Mouse (Mus musculus): Measurements from ENCODE around the gene Rab42.

Rab42 gene

DNA sequence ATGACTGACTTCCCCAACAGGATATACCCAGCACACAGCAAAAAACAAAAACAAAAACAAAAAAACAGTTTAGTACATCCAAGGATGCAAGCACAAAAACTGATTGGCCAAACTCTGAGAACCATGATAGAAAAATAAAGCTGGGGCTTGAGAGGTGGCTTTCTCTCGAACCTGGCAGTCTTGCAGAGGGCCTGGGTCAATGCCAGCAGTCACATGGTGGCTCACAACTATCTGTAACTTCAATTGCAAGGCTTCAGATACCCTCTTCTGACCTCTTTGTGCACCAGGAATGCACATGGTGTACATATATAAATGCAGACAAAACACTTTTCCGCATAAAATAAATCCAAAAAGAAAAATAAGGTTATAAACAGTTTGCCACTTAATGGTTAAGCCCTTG lies 30.0 kb downstream of the Rab42 start:
- DNase-seq (ENCODE audit: low read depth, low spot score), result peak; percentile 45

DNA sequence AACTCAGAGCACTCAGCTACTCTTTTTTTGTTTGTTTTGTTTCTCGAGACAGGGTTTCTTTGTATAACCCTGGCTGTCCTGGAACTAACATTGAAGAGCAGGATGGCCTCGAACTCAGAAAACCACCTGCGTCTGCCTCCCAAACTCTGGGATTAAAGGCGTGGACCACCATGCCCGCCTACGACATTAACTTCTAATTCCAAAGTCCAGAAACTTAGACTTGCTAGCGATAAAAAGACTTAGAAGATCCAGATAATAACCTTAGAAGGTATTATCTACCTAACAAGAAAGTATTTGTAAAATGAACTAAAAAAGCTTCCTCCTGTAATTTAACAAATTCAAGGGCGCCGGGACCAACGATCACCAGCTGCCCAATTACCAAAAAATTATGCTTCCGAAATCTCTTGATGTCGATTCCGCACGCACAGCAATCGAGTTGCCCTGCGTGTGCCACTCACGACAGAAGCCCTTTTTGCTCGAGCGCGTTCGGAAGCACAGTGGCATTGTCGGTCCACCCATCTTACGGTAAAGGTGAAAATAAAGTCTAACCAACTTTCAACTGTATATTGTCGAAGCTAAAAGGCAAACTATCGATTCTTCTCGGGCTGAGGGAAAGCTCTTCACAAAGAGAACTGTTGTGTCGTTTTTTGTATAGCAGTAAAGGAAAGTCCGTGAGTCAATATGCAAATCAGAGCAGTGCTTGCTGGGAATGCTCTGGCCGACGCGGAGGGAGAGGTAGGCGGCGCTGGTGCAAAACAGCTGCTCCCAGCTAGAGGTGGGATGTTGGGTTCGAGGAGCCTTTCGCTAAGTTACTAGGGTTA lies 33.2 kb downstream of the Rab42 start:
- peak; percentile 97 for DNase-seq (ENCODE audit: low read depth, low spot score)

DNA sequence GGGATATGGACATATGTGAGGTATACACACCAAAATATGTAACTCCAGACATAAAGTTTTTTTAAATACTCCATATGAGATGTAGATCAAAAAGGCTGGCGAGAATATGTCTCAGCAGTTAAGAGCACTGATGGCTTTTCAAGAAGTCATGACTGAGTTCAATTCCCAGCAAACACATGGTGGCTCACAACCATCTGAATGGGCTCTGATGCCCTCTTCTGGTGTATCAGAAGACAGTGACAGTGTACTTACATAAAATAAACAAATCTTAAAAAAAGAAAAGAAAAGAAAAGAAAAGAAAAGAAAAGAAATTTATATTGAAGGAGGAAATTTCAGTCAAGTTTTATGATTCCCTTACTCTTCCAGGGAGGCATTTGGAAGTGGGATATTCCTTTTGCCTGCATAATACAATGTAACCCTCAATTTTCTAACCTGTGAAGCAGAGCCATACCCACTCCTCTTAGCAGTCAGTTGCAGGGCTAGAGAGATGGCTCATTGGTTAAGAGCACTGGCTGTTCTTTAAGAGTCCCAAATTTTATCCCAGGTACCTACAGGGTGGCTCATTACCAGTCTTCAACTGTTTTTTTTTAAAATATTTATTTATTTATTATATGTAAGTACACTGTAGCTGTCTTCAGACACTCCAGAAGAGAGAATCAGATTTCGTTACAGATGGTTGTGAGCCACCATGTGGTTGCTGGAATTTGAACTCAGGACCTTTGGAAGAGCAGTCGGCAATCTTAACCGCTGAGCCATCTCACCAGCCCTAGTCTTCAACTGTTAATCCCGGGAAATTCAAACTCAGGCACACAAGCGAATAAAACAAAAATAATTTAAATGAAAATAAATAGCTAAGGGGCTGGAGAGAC lies 34.1 kb downstream of the Rab42 start:
- DNase-seq (ENCODE audit: low read depth, low spot score), result peak; percentile 74

DNA sequence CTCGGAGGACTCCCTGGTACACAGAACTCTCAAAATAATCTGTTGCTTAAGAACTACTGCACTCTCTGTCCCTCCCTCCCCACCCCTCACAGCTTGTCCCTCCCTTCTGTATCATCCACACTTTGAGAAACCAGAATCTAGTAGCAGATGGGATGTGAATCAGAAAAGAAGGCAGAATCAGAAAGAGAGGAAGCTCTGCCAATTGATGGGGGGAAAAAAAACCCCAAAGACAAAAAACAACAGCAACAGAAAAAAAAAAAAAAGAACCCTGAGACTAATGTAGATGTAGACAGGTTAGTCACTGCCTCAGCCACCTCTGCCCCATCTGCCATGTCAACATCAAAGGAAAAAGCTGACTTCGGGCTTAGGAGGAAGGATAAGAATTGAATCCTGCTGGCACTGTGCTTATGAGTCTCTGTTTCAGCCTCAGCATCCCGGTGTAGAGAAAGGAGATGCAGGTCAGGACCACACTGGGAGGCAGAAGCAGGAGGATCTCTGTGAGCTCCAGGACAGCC lies 36.3 kb downstream of the Rab42 start:
- DNase-seq (ENCODE audit: low read depth, low spot score), result no peak

DNA sequence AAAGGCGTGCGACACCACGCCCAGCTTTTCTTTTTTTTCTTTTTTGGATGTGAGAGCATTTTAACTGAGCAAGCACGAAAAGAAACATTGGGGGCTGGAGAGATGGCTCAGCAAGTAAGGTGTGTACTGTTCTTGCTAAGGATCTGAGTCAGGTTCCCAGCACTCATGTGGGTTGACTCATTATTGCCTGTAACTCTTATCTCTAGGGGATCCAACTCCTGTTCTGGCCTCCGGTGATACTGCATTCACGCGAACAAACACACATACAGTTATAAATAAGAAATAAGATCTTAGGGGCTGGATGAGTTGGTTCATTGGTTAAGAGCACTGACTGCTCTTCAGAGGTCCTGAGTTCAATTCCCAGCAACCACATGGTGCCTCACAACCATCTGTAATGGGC lies 39.9 kb downstream of the Rab42 start:
- peak; percentile 18 for DNase-seq (ENCODE audit: low read depth, low spot score)

DNA sequence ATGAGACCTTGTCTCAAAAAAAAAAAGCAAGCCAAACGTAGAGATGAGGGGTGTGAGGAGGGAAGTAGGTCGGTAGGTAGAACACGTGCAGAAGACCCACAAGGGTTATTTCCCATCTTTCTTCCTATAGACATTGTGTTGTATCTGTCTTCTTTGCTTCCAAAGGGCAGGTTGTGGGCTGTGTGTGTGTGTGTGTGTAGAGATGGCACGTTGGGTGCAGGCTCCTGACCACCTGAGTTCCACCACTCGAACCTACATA lies 40.9 kb downstream of the Rab42 start:
- DNase-seq (ENCODE audit: low read depth, low spot score), result no peak

- DNase-seq (ENCODE audit: low read depth, low spot score), result peak; percentile 59
Measured at GRCm38 (mm10) chr4:132261514-132262357, 41.4 kb downstream of the Rab42 start, which contains the start of gene Gmeb1. TSS of gene Gmeb1 (minus strand) at chr4:132261602.

DNA sequence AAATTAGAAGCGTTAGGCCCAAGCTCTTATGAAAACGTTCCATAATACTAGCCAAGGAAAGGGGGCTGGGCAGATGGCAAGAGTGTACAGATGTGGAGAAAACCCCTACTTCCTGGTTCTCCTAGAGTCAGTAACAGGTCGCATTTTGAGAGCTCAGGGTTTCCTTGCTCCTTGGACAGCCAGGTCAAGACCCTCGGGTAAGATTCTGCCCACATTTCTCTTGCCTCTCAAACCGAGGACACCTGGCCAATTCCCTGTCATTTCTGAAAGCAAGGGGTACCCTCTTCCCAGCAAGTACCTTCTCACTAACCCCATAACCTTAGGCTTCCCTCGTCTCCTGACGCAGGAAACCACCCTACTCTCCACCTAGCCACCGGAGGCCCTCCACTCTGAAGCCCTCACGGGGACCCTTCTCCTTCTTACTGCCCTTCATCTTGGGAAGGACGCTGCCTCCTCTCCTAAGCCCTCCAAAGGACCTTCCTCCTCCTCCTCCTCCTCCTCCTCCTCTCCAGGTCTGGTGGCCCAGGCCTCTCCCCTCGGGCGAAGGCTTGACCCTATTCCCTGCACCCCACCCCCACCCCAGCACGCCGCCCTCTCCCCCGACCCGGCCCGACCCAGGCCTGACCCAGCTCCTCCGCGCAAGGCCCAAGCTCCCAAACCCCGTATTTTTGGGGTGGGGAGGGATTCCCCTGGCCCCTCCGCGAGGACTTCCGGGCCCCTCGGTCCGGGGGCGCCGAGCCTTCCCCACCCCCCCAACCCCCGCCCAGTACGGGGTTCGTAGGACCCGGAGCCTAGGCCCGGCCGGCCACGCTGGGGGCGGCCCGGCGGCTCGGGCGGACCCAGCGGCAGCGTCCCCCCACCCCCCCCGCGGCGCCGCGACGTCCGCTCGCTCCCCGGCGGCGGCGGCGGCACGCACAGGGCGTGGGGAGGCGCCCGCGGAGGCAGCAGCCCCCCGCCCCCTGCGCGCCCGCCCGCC lies 42.5 kb downstream of the Rab42 start:
- peak; percentile 55 for DNase-seq (ENCODE audit: low read depth, low spot score)

DNA sequence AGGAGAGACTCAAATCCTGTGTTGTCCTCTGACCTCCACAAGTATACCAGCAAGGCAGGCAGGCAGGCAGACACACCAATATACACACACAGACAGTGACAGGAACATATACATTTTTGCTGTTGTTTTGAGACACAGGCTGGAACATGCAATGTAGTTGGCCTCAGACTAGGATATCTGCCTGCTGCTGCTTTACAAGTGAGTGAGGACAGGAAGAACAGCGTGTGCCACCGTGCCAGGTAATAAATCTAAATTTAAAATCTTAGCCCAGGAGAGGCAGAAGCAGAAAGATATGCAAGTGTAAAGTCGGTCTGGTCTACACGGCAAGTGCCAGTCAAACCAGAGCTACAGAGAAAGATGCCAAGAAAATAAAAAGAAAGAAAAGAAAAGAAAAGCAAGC lies 43.9 kb downstream of the Rab42 start:
- no peak for DNase-seq (ENCODE audit: low read depth, low spot score)

GRCm38 (mm10) chr4:132256384-132256783 lies 46.8 kb downstream of the Rab42 start:
- no peak for DNase-seq (ENCODE audit: low read depth, low spot score)

DNA sequence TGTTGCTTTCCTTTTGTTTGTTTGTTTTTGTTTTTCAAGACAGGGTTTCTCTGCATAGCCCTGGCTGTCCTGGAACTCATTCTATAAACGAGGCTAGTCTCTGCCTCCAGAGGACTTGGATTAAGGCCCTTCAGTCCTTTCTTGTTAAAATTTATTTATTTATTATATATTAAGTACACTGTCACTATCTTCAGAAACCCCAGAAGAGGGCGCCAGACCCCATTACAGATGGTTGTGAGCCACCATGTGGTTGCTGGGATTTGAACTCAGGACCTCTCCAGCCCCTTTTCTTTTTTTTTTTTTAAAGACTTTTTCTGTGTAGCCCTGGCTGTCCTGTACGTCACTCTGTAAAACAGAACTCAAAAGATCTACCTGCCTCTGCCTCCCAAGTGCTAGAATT lies 48.2 kb downstream of the Rab42 start:
- DNase-seq (ENCODE audit: low read depth, low spot score), result peak; percentile 32

DNA sequence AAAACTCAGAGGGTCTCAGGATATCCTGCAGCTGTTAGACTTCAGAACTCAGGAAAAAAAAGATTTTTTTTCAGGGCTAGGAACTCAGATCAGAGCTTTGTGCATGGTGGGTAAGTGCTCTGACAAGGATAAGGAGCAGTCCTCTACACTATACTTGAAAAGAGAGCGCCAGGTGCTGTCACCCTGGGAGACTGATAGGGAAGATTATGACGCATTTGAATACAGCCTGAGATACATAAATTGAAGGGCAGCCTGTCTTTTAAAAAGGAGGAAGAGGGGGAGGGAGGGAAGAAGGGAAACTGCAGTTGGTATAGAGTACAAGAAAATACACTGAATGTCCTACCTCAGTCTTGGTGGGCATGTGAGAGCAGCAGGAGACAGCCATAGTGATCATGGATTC lies 49.6 kb downstream of the Rab42 start:
- DNase-seq (ENCODE audit: low read depth, low spot score), result no peak

DNA sequence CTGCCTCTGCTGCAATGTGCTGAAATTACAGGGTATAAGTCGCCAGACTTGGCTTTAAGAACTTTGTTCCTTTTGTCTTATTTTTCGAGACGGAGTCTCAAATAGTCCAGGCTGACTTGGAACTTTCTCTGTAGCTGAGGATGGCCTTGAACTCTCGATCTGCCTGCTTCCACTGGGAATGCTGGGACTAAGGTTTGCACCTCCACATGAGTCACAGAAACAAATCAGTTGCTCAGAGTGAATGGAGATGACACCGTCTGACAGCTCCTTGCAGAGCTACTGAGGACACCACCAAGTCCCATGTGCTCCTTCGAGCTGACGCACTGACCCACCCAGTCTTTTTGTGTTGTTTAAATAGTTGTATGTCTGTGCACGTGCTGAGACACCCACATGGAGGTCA lies 50.1 kb downstream of the Rab42 start:
- DNase-seq (ENCODE audit: low read depth, low spot score), result no peak

Measured in 3T3-L1 (cell line).